Mouse (Mus musculus): ENCODE results near the gene Nudt7.

DNA sequence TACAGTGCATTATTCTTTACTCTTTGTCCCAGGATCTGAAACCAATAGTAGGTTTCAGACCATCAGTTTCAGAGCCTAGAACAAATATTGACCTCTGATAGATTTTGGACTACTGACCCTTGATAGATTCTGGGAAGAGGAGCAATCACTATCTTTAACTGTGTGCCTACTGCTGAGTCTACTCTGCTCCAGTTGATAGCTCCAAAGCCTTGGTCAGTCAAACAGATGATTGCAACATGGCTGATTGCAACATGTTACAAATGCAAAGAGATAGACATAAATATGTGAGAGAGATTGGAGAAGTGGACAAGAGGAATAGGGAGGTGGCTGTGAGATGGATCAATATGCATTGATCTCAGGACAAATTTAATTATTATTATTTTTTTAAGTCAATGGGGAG, 15.9 kb upstream of the Nudt7 start:
- no peak for TF ChIP-seq CTCF (IDR thresholded peaks at IDR 0.05; ENCODE audit: borderline replicate concordance, control insufficient read depth, extremely low read depth, insufficient read depth, low read length, poor library complexity)
- TF ChIP-seq POLR2A (IDR thresholded peaks at IDR 0.05; ENCODE audit: control insufficient read depth, extremely low read depth, insufficient read depth, low read length, poor library complexity): no peak
